Mouse (Mus musculus): ENCODE data around the gene Zfp526. TPM values are rescaled to one million over a fixed set of nuclear protein-coding genes. Genes with fewer than 3 reads are reported as not detected.

Gene Zfp526
- polyA plus RNA-seq, 1 experiment from 2014 or later = 3.0 TPM

DNA sequence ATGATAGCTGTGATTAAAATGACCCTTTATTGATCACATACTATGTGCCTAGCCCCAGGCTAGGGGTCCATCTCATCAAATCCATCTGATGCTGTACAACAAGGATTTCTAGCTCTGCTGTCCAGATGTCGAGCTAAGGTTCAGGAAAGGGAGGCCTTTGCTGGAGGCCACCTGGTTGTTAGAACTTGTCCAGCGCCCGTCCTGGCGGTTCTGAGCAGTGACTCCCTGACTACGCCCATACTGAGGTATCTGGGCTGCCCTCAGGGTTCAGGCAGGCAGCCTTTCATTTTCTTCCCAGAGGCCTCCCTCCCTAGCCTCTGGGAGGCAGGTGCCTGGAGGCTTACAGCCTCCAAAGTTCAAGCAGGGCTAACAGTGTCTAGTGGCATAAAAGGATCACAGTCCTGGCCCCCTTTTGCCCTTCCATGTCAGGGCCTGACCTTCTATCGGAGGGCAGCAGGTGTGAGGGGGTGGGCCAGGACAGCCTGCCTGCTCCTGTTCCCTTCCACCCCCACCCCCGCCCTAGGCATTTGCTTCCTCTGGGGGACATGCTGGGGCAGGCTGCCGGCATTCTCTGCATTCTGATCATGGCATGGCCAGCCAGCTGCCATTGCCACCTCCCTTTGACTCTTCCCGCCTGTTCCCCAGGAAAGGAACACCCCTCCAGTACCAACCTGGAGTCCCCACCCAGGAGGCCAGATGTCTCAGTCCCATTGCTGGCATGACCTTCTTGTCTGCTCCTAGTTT lies 54.5 kb downstream of the Zfp526 start:
- Histone ChIP-seq H3K36me3 (peaks cover 34% of the 10 kb centered on the region), H3K4me3 (peak overlapping the region; percentile 16; the same call in 1 of the 2 replicates), H3K27ac (peak overlapping the region; percentile 75), H3K4me1 (peaks cover 74% of the 10 kb centered on the region), H3K27me3 (ENCODE audit: insufficient read depth, poor library complexity, severe bottlenecking) (no peaks in the 10 kb centered on the region), H3K9me3 (no peaks in the 10 kb centered on the region)
- WGBS = 35% methylated on average over 9 of the region's 9 CpGs
- peak; percentile 71 for DNase-seq (ENCODE audit: low spot score)

Small RNA genes lying within 50 kb of the gene (microRNA-seq; reads per million reads assigned to microRNA genes)
- not detected for gene Mir7048

Other genes with a start within 250 kb of the Zfp526 start
- 114 and 151 TPM in 2 replicates for gene Rabac1, start 248.7 kb upstream of the Zfp526 start, polyA plus RNA-seq (2016; fragmentation: Nextera tagmentation; extraction: Ambion mirVana)
- 2.2 and 3.5 TPM in 2 replicates for gene Atp1a3, start 215.5 kb upstream of the Zfp526 start, polyA plus RNA-seq (2016; fragmentation: Nextera tagmentation; extraction: Ambion mirVana)
- gene Grik5, start 149.1 kb upstream of the Zfp526 start, polyA plus RNA-seq (2016; fragmentation: Nextera tagmentation; extraction: Ambion mirVana) = 4.7 and 6.6 TPM in 2 replicates
- gene Zfp574, start 148.9 kb upstream of the Zfp526 start, polyA plus RNA-seq (2016; fragmentation: Nextera tagmentation; extraction: Ambion mirVana) = 25.0 and 30.2 TPM in 2 replicates
- 0.73 and 0.74 TPM in 2 replicates for gene Pou2f2, start 41.7 kb upstream of the Zfp526 start, polyA plus RNA-seq (2016; fragmentation: Nextera tagmentation; extraction: Ambion mirVana)
- gene Dedd2, start 810 bp upstream of the Zfp526 start, polyA plus RNA-seq (2016; fragmentation: Nextera tagmentation; extraction: Ambion mirVana) = 6.7 and 8.1 TPM in 2 replicates
- gene Gsk3a, start 16.4 kb downstream of the Zfp526 start, polyA plus RNA-seq (2016; fragmentation: Nextera tagmentation; extraction: Ambion mirVana) = 8.2 and 11.9 TPM in 2 replicates
- gene Erf, start 29.3 kb downstream of the Zfp526 start, polyA plus RNA-seq (2016; fragmentation: Nextera tagmentation; extraction: Ambion mirVana) = 9.2 and 17.9 TPM in 2 replicates
- 17.0 and 28.7 TPM in 2 replicates for gene Cic, start 46.3 kb downstream of the Zfp526 start, polyA plus RNA-seq (2016; fragmentation: Nextera tagmentation; extraction: Ambion mirVana)
- 147 and 189 TPM in 2 replicates for gene Pafah1b3, start 76.6 kb downstream of the Zfp526 start, polyA plus RNA-seq (2016; fragmentation: Nextera tagmentation; extraction: Ambion mirVana)
- gene Prr19, start 80.0 kb downstream of the Zfp526 start, polyA plus RNA-seq (2016; fragmentation: Nextera tagmentation; extraction: Ambion mirVana) = 0.26 and 0.65 TPM in 2 replicates
- gene Tmem145, start 84.7 kb downstream of the Zfp526 start, polyA plus RNA-seq (2016; fragmentation: Nextera tagmentation; extraction: Ambion mirVana) = 0.09 and 0.63 TPM in 2 replicates
- gene Megf8, start 95.7 kb downstream of the Zfp526 start, polyA plus RNA-seq (2016; fragmentation: Nextera tagmentation; extraction: Ambion mirVana) = 10.4 and 11.2 TPM in 2 replicates
- not detected in 2 replicates for gene Cnfn, start 148.3 kb downstream of the Zfp526 start, polyA plus RNA-seq (2016; fragmentation: Nextera tagmentation; extraction: Ambion mirVana)
- gene Lipe, start 177.3 kb downstream of the Zfp526 start, polyA plus RNA-seq (2016; fragmentation: Nextera tagmentation; extraction: Ambion mirVana) = 3.3 and 4.7 TPM in 2 replicates
- 0.32 and 0.36 TPM in 2 replicates for gene Cxcl17, start 191.5 kb downstream of the Zfp526 start, polyA plus RNA-seq (2016; fragmentation: Nextera tagmentation; extraction: Ambion mirVana)